Mouse (Mus musculus): ENCODE results near the gene Nek7.

Gene Nek7

DNA sequence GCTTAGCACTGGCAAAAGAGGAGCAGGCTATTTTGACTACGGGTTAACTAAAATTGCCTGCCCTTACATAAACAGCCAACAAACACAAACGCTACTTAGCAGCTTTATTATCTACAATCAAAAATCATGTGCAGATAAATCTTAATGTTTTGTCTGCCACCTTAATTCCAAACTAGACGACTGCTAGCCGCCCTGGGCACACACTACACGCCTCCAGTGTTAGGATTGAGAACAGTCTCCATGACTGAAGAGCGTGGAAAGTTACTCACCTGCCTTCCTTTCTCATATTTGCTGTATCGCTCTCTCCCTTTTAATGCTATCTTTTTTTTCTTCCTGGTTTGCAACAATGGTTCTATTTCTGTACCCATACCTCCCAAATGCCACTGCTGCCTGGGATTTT, 12.1 kb downstream of the Nek7 start:
- no peak for DNase-seq

DNA sequence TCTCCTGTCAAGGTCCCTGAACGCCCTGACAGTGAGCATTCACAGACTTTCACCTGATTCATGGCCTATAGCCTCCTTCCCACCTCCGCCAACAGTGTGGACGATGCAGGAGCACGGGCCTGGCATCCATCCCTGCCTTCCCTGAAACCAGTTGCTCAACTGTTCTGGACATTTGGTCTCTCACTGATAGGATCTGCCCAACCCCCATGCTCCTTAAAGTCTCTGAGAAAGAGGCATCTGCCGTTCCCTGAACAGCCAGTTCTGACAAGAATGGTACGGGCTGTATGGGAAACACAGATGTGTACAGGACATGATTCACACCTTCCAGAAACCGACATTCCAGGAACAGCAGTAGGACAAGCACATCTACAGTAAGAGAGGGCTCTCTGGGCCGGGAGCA, 13.2 kb downstream of the Nek7 start:
- DNase-seq = no peak

DNA sequence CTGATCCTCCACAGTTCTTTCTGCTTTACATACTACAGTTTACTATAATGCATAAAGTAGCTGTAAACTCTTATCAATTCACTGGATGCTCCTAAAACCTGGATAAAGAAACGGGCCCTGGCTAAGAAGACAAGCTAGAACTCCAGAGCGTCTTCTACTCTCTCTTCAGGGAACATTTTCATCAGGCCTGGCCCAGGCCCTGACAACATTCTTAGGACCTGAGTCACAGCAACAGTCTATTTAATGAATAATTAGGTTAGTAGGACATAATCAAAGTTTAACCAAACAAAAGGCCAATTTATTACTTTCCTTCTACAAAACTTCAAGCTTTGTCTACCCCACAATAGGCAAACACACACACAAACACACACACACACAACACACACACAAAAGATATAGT, 15.2 kb downstream of the Nek7 start:
- no peak for DNase-seq

DNA sequence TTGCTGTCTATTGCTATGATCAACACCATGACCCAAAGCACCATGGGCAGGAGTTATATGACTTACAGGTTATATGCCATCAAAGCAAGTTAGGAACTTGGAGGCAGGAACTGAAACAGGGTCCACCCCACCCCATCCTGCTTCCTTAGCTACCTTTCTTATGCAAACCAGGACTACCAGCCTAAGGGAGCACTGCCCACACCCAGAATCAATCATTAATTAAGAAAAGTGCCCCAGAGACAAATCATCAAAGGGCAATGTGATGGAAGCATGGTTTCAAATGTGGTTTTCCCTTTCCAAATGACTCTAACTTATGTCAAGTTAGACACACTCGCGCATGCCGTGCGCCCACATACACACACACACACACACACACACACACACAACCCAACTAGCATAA, 16.0 kb downstream of the Nek7 start:
- no peak for DNase-seq

DNA sequence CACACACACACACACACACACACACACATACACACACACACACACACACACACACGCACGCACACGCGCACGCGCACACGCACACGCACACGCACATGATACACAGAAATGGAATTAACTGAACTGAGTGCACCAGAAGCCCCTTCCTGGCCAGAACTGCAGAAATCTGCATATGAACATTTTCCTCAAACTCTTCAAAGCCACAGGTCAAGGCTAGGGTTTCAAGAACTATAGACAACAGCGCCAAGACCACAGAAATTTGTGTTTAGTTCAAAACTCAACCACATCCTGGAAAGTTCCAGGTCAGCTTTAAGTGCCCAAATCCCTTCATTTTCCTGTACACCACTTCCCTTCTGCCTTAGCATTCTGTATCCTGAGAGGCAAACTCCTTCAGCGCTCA, 21.9 kb downstream of the Nek7 start:
- no peak for DNase-seq

DNA sequence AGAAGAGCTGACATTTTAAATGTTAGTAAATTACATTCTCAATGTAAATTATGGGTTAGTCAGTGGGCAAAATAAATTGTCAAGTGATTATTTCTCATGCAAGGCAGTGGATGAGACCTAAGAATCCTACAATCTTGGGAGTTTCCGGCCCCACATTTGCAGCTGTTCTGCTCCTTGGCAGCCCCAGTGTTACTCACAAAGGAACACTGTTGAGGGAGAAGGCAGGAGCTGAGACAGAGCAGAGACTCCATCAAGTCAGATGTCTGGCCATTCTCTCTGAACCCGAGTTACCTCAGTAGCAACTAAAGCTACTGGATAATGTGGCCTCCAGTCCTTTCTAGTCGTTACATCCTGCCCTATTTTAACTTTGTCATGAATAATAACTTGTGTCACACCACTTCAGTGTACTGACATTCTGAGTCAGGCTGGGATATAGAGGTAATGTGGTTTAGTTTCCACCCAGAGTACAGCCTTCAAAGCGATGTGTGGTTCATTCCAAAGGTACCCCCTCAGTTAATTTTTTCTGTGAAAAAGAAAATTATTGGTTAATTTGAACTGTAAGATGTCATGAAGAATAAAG, 23.7 kb downstream of the Nek7 start:
- no peak for DNase-seq

DNA sequence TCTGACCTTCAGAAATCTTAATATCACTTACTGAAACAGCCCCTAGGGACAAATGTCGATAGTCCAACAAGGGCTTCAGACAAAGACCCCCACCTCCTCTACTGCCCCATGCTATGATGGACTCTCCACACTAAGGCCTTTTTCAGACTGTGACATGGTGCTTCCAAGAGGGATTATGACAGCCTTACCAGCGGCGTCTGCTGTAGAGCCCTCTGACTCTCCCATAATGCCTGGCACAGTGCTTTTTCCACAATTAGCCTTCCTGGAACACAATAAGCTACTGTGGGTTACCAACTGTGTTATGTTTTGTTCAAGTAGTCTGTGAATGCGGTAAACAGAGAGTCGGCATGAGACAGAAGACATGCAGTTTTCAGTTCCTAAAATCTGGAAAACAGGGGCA, 25.0 kb downstream of the Nek7 start:
- DNase-seq = no peak

DNA sequence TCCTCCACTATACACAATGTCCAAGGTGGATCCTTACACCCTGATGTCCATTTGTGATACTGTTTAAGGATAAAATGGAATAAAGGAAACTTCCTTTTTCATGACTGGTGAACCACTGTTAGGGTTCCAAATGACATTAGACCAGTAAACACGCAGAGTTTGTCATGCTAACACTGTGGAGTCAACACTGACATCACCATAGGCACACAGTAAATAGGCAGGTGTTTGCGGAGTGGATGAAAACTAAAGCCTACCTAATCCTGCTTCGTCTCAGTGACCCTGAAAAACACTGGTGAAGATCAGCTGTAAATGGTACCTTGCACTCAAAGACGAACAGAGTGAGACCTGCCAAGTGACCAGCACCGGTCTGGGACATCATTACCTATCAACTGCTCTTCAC, 26.0 kb downstream of the Nek7 start:
- DNase-seq = no peak

DNA sequence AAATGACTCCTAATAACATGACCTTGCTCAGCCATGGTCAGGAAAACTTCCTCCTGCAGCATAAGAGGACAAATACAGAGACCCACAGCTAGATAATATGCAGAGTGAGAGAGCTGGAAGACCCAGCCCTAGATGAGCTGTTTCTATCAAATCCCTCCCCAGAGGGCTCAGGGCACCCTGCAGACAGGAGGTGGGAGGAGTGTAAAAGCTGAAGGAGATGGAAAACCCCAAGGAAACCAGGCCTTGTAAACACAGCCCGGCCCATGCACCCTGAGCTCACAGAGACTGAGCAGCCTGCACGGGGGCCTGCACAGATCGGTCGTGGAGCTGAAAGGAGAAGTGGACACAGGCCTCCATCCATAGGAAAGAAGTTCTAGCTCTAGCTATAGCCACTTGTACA, 27.5 kb downstream of the Nek7 start:
- DNase-seq = no peak

DNA sequence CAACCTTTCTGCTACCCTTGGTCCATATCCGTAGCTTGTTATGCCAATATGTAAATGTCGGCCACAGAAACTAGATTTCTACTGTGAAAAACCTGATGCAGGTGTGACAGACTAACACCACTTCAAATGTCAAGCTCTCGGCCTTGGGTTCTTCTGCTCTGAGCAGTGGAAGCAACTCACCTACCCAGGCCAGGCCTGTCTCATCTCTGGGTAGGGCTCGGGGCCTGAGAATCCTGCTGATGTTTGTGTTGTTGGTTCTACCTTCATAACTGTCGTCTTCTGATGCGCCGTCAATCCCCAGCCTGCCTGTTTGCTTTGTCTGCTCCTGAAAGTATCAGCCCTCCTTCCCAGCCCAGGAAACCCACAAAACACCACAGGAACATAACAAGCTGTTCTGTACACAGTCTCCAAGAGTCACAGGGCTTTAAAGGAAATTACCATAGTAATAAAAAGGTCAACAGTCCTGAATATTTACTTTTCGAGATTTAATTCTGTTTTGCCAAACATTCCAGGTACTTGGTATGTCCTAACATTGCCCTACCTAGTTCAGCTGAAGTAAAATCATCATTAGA, 29.4 kb downstream of the Nek7 start:
- no peak for DNase-seq

DNA sequence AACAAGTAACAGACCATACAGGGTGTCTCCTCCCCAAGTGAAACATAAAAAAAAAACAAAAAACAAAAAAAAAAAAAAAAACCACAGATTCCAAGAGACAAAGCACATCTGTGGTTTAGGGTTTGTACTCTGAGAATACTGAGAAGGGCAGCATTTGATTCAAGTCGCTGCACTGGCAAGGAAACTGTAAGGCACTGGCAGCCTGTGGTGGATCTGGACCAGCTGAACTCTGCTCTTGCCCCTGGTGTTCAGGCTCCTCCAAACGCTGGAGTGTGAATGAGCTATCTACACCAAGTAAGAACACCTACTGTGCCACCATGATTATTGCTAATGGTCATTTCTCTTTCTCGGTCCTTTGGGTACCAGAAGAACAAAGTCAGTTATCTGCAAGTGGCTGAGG, 30.8 kb downstream of the Nek7 start:
- DNase-seq = no peak

DNA sequence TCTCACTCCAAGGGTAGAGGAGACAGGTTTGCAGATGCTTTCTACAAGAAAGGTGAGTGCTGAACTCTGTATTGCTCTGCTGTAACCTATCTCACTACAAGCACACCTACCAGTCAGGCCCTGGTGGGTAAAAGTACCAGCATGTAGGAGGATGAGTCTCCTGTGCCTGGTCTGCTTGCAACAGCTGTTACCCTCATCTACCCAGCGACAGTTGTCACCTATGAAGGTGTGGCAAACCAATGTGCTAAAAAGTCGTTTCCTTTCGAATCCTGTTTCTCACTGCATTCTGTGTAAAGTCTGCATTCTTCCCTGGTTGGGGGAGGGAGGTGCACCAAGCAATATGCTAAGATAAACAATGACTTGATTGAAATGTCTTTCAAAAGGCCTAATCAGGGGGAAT, 32.1 kb downstream of the Nek7 start:
- DNase-seq = no peak

DNA sequence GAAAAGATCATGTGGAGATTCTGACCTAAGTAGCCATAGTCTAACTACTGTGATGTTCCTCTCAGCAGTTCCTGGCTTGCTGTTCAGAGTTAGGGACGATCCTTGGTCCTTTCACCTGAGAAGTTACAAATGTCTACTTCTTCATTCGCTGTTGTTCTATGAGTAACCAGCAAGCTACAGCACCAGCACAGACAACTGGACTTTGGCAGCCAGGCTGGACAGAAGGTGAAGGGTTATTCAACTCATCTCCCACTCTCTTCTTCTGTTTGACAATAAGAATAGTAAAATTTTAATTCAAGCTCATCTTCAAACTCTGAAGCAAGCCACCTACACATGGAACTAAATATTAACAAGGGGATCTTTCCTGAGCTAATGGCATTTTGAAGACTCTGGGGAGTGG, 33.0 kb downstream of the Nek7 start:
- no peak for DNase-seq

DNA sequence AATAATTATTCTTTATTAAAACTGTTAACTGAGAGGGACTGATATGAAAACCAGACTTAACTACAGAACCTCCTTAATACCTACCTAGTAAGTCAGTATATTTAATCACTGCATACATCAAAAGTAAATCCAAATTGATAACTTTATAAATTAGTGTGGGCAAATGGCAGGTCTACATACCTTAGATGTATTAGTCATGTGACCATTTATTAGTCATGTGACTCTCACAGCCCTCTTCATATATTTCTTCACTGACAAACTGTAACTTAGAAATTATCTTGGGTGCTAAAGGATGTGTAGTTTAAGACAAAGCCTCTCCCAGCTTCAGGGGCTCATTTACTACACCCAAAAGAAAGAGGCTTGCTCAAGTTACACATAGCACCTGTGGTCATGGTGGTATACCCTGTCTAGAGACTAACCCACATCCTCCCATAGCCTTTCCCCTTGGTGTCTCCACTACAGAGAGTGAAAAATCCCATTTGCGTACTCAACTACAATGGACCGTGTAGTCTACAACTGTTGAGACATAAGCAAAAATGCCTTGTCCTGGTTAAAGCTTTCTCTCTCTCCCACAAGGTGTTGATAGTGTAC, 35.4 kb downstream of the Nek7 start:
- DNase-seq = no peak

DNA sequence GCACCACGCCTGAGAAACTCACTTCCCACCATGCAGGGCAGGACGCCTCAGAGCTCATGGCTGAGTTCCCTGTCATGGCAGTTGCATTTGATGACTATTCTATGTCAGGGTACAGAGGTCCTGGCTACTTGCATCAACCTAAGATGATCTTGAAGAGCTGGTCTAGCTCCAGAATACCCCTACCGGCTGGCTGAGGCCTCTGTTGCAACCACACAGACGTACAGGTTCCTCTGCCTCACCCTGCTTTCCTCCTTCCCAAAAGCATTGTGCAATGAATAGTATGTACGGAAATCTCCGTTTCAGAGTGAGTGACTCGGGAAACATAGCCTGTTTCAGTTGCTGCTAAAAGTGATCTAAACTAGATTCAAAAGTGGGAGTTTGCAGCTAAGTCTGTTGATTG, 37.7 kb downstream of the Nek7 start:
- DNase-seq = no peak

DNA sequence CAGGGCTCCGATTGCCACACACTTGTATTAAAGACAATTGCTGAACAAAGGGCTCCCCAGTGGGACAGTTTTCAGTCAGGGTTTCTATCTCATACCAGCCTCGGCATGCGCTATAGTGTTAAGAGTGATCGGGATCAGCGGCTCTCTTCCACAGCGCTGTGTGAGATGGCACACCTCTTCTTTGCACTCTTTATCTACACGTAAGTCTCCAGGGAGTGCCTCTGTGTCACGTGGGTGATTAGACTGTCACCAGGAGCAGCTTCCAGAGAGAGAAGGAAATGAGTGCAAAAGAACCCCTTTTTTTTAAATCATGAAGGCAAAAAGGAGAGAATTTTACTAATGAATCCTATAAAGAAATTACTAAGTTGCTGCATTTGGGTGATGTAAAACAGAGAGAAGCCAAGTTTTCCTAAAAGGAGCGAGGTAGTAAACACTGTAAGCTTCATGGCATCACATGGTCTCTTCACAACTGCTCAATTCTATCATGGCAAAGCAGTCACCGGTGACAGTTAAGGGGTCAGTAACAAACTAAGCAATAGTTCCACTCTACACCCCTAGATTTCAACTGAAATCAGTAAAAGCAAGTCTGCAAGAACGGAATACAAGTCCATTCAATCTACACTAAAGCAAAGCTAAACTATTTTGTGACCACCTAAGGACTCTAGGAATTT, 40.0 kb downstream of the Nek7 start:
- no peak for DNase-seq

DNA sequence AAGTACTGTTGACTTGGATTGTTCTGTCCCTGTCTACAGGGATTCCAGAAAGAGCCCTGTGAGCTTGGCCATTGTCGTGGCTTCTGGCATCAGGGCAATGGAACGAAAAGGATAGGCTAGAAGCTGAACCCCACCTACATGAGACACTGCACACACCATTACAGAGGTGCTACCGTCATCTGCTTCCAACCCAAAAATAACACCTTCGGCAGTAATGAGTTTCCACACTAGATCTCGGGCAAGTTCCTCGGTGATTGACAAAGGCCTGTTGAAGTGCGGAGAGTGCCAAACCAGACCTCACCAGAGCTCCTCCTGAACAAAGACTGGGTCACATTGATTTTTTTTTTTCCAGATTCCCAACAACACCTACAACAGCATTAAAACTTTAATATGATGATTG, 40.7 kb downstream of the Nek7 start:
- no peak for DNase-seq

DNA sequence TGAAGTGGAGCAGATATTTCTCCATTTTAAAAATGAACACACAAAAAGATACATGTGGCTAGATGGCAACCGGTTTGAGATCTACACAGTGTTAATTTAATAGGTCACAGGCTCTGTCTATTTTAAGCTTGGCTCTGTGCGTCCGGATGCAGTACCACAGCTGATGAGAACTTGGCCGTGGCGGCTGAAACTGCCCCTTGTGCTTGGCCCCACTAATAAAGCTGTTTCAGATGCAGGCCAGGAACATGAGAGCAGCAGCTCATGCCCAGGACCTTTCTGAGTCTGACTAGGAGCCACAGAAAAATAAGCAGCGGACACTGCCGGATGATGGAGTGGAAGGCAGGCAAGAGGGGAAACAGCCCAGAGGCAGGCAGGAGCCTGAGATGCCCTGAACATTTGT, 43.1 kb downstream of the Nek7 start:
- DNase-seq = no peak

DNA sequence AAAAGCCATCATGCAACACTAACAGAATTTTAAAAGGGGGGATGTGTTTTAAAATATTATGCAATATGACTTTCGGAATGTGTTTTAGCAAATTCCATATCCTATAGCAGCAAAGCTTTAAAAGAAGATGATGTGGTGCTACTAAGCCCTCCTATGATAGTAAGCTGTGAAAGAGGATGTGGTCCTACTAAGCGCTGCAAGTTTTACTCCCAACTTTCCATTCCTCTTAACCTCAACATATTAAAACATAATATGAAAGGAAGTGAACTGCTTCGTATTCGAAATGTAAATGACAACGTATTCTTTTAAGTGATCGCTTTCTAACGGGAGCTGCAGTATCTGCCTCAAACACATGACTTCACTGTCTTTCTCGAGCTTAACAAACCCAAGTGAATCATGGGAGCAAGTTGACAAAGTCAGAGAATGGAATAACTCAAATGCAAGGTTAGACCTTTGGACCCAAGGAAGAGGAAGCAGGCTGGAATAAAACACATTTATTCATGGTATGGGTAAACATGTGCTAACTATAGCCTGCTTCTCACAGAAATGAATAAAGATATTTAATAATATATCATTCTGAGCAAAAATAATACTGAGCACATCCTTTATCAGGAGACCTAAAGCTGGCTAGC, 43.8 kb downstream of the Nek7 start:
- no peak for DNase-seq

DNA sequence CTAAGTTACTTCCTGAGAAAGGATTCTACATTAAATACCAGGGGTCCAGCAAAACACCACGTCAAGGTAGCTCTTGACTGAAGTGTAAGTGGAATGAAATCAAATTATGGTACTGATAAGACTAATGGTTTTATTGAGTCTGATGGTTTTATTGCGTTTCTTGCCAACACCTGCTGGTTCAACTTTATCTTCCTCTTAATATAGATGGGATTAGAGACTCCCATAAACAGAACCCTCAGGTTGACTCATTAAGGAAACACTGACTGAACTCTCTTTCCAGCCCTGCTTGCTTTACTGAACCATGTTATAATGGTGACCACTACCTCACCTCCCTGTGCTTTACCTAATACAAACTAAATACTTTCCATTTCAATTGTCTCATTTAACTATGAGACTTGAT, 44.3 kb downstream of the Nek7 start:
- no peak for DNase-seq

DNA sequence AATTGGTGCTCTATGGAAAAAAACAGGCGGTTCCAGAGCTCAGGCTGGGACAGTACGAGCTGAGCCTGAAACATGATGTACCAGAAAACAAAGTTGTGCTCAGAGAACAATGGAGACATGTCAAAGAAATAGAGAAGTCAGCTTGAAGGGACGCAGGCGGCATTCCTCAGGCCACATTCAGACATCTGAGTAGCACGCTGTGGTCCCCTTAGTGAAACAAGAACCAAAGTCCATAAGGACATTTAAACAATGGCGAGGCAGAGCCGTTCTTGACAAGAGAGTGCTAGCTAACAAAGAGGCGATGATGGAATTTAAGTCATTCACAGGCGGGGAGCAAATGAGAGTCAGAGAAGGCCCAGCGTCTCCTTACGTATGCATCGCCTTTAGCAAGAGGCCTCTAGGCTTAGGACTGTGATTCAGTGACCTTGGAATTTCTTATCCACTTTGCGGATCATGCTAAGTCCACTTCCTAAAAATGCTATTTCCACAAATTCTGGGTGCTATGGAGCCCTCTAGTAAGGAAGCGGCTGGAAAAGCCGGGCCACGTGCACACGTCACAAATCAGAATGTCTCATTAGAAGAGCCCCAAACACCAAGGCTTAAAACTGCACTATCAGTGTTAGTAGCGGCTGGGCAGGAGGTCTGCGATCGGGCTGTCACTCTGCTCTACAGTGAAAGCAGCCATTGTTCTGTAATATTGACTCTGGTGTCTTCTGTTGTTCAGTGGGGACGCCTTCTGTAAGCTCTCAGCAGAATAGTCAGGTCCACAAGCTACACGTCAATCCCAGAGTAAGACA, 48.2 kb downstream of the Nek7 start:
- DNase-seq = no peak

DNA sequence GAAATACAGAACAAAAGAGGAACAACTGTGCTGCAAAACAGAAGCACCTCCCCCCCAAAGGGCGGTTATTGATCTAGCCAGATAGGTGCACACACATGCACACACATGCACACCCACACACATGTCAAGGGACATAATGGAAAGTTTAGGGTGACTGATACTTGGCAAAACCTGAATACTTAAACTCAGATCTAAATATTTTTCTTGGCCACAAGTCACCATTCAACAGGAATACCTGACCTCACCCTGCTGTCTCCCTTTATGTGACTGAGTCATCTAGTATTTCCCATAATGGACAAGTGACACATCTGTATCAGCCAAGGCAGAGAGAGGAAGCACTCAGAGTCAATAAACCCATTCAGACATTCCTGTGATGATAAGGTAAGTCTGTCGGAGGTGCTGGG, 48.9 kb downstream of the Nek7 start:
- DNase-seq = no peak
